24 mouse cellular contexts compared by ENCODE assay signal in the genomic region with DNA sequence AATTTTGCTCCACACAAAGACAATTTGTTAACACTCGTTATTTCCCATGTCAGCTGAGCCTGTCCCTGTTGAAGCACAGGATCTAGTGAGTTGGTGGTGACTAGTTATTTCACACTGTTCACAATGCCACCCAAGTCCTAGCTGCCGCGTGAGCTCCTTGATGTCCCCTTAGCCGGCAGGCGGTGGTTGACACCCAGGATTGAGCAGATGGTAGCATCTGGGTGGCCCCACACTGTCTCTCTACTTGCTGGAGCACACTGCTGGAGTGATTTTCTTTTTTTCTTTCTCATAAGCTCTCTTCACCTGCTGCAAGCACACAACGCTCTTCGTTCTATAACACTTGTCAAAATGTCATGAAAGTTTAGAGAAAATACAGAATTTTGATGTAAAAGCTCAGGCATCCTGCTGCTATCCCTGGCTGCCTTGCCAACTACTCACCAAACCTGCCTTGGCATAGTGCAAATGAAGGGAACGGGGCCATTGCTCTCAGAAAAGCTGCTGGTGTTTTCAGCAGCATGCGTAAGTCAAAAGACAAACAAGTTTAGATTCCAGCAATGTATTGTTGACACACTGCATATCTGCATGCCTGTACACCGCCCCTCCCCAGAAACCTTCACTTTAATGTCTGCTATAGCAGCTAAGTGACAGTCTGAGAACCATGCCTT. TPM values are rescaled to one million over a fixed set of nuclear protein-coding genes. Genes with fewer than 3 reads are reported as not detected.
DNase-seq lines count a peak whose midpoint lies in the region; ATAC-seq and TF ChIP-seq lines count a peak whose summit lies in the region.
"Had no signal": no experiment of that assay in that cellular context is flagged by ENCODE, and none has a peak within 500 bp of the region (broad histone marks: within the 10 kb centered on the region; RNA-seq: fewer than 3 reads in every experiment).

No protein-coding gene starts in this region.

- DNase-seq in left cerebral cortex, postnatal 4 days: peak; percentile 58
- no peak for DNase-seq in left cerebral cortex, adult 11 months (ENCODE audit: low spot score)
- peak; percentile 46 for DNase-seq in brain, adult 2 months (ENCODE audit: low read depth, low spot score)
- DNase-seq in brain, embryonic 14.5 days (ENCODE audit: low read depth): peak; percentile 62
- no peak for DNase-seq in lung, postnatal 14 days
- DNase-seq: adrenal gland, adult 2 months; adrenal gland, postnatal 25 days; cerebellum, adult 11 months; cerebellum, adult 9-10 months; cerebellum, postnatal 36 days; gastrocnemius, postnatal 10 days; heart, adult 18-20 months; heart, postnatal 14 days; kidney, adult 8-10 months had no signal

- no peak overlapping the region for H3K4me2 ChIP-seq in forebrain, embryonic 15.5 days (replicated peaks)
- no peak overlapping the region for H3K4me2 ChIP-seq in forebrain, embryonic 12.5 days
- H3K4me2 ChIP-seq: embryonic facial prominence, embryonic 13.5 days; heart, embryonic 11.5 days; heart, embryonic 15.5 days; hindbrain, embryonic 14.5 days had no signal

- no peak for TF ChIP-seq CTCF in brain, embryonic 14.5 days (IDR thresholded peaks at IDR 0.05; ENCODE audit: borderline replicate concordance, extremely low read depth, insufficient read depth, insufficient read length)

- H3K4me1 ChIP-seq in forebrain, embryonic 15.5 days: peaks cover 5% of the 10 kb centered on the region
- H3K4me1 ChIP-seq in forebrain, embryonic 12.5 days: peaks cover 8% of the 10 kb centered on the region; the same call in 1 of the 2 replicates
- H3K4me1 ChIP-seq: embryonic facial prominence, embryonic 13.5 days; heart, embryonic 15.5 days had no signal

- H3K9me3 ChIP-seq in forebrain, embryonic 15.5 days: no peaks in the 10 kb centered on the region
- no peaks in the 10 kb centered on the region for H3K9me3 ChIP-seq in forebrain, embryonic 12.5 days
- H3K9me3 ChIP-seq: embryonic facial prominence, embryonic 13.5 days; heart, embryonic 15.5 days had no signal

- no peak overlapping the region for H3K27ac ChIP-seq in forebrain, embryonic 15.5 days (replicated peaks)
- H3K27ac ChIP-seq in forebrain, embryonic 12.5 days: no peak overlapping the region
- H3K27ac ChIP-seq: embryonic facial prominence, embryonic 13.5 days; heart, embryonic 15.5 days; hindbrain, embryonic 14.5 days had no signal

- TF ChIP-seq POLR2A in brain, embryonic 14.5 days (IDR thresholded peaks at IDR 0.05; ENCODE audit: borderline replicate concordance, extremely low read depth, insufficient read depth, insufficient read length, poor library complexity, severe bottlenecking): no peak

- no peaks in the 10 kb centered on the region for H3K27me3 ChIP-seq in forebrain, embryonic 15.5 days
- H3K27me3 ChIP-seq in forebrain, embryonic 12.5 days: no peaks in the 10 kb centered on the region
- H3K27me3 ChIP-seq: embryonic facial prominence, embryonic 13.5 days; heart, embryonic 15.5 days had no signal

- 54% methylated on average over 10 of the region's 10 CpGs for WGBS in forebrain, embryonic 15.5 days
- 66% methylated on average over 10 of the region's 10 CpGs for WGBS in forebrain, embryonic 12.5 days

- no peak overlapping the region for H3K9ac ChIP-seq in forebrain, embryonic 15.5 days (replicated peaks)
- H3K9ac ChIP-seq in forebrain, embryonic 12.5 days: no peak overlapping the region
- H3K9ac ChIP-seq: embryonic facial prominence, embryonic 13.5 days; heart, embryonic 15.5 days; hindbrain, embryonic 14.5 days had no signal

- H3K36me3 ChIP-seq in forebrain, embryonic 15.5 days: no peaks in the 10 kb centered on the region
- no peaks in the 10 kb centered on the region for H3K36me3 ChIP-seq in forebrain, embryonic 12.5 days (replicated peaks)
- H3K36me3 ChIP-seq: embryonic facial prominence, embryonic 13.5 days; heart, embryonic 15.5 days had no signal

- ATAC-seq in forebrain, embryonic 15.5 days (replicated peaks): peak; percentile 57; the same call in 1 of the 2 replicates
- no peak for ATAC-seq in forebrain, embryonic 12.5 days (ENCODE audit: low FRiP score)
- ATAC-seq: intestine, postnatal 0 days had no signal

- intact Hi-C loops in left cerebral cortex, postnatal 4 days (cut with DNase I): no loop called here

- H3K4me3 ChIP-seq in forebrain, embryonic 15.5 days: no peak overlapping the region
- H3K4me3 ChIP-seq in forebrain, embryonic 12.5 days (replicated peaks): no peak overlapping the region
- H3K4me3 ChIP-seq: embryonic facial prominence, embryonic 13.5 days; heart, embryonic 15.5 days had no signal

RNA-seq across cellular contexts. Expression of gene Gm10217, which starts 3.4 kb away (rescaled TPM):
- not detected in 2 replicates for polyA plus RNA-seq in forebrain, embryonic 15.5 days (2015; fragmentation: Nextera tagmentation; extraction: Ambion mirVana)
- not detected in 2 replicates for polyA plus RNA-seq in forebrain, embryonic 12.5 days (2016; fragmentation: Nextera tagmentation; extraction: Ambion mirVana)
- total RNA-seq in left cerebral cortex, postnatal 4 days (2021): not detected
- polyA plus RNA-seq in brain, embryonic 14.5 days (2012; rRNA removed): not detected in 2 replicates
- total RNA-seq: adrenal gland, adult 2 months; adrenal gland, postnatal 25 days; ES-E14; gastrocnemius, postnatal 10 days; gastrocnemius, postnatal 4 days; heart, adult 18-20 months; heart, postnatal 14 days; hematopoietic stem cell, adult 5-6 weeks had no signal
- polyA plus RNA-seq: adrenal gland, adult 2 months; embryonic facial prominence, embryonic 13.5 days; heart, embryonic 11.5 days; heart, embryonic 15.5 days; hindbrain, embryonic 14.5 days; intestine, postnatal 0 days had no signal

Comparison
In these comparisons a context has a peak if more than half of its experiments do, and no peak if none do; other contexts are left out.
1. DNase-seq: peak in left cerebral cortex, postnatal 4 days (single experiment), brain, adult 2 months (single experiment) and brain, embryonic 14.5 days (single experiment); none in left cerebral cortex, adult 11 months (single experiment) and lung, postnatal 14 days (single experiment).